Mouse (Mus musculus) layer of hippocampus, adult 18-20 months (tissue): ENCODE results near the gene Ovol3. TPM values are rescaled to one million over a fixed set of nuclear protein-coding genes. Genes with fewer than 3 reads are reported as not detected.
"Not testable (repeated sequence)": the region's sequence is repeated elsewhere in the genome, so short reads cannot be mapped to it uniquely, and the experiment has no call there.

ENCODE experiments used
- DNase-seq, 2 experiments: peaks; one replicate each; pipeline ENCODE4 v3.0.0; 2022; ENCODE audit warnings: low spot score in 2 of 2
- total RNA-seq, 2 experiments: library from RNA; stranded (reverse); gene quantifications; 2 replicates each; pipeline ENCODE4 v1.2.3; 2021

Ovol3 gene
- total RNA-seq, 2 experiments from 2014 or later = not detected

GRCm38 (mm10) chr7:30231328-30231668, 4.2 kb downstream of the Ovol3 start:
- no peak for DNase-seq

- DNase-seq = no peak
Measured at GRCm38 (mm10) chr7:30224206-30224605, 11.3 kb downstream of the Ovol3 start.

DNA sequence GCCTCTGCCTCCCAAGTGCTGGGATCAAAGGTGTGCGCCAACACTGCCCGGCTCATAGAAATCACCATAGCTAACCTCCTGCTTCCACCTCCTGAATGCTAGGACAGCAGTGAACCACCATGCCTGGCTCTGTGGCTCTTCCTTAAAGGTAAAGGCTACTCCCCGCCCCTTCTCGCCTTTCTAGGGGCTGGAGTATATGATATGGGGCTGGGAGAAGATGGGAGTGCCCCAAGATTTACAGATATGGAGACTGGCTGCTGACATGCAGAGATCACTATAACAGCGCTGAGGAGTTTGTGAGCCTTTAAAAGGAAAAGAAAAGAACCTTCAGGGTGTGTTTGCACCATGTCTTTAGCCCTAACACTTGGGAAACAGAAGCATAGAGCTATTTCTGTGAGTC, 13.3 kb downstream of the Ovol3 start:
- DNase-seq = no peak

DNA sequence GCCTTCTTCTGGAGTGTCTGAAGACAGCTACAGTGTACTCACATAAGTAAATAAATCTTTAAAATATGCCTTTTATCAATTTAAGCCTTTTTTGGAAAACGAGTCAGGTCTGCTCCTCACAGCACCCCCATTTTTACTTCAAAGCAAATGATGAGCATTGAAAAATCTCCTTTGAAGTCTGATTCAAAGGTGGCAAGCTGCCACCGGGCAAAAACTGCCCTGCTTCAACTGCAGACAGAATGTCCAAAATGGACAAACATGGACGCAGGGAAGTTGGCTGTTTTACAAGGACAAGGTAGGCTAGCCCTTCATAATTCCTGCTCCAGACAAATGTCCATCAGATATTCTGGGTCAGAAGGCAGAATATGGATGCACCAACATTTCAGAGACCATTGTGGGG, 14.1 kb downstream of the Ovol3 start:
- DNase-seq = no peak

- no peak for DNase-seq
Measured at GRCm38 (mm10) chr7:30220008-30220356, 15.5 kb downstream of the Ovol3 start.

- DNase-seq = peak in 1 of 2 experiments; percentile 52
Measured at GRCm38 (mm10) chr7:30219293-30220007, 16.1 kb downstream of the Ovol3 start.

GRCm38 (mm10) chr7:30217277-30217676, 18.2 kb downstream of the Ovol3 start:
- DNase-seq = no peak

DNA sequence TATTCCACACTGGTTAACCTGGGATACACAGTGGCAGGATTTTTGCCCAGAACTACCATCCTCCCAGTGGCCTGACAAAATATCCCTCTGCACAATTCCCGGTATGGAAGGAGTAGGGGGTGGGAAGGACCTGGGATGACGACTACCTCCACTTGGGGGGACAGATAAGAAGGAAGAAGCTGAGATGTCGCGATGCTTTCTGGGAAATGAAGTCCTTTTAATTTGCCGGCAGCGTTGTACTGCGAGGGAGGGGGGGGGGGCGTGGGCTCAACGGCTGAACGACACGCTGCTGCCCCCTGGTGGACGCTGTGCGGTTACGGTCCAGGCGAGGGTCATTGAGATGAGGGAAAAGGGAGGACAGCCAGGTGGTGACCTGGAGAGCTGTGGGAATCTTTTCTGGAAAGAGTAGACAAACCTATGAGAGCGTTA, 18.8 kb downstream of the Ovol3 start:
- peak; percentile 43 to 73 for DNase-seq

DNA sequence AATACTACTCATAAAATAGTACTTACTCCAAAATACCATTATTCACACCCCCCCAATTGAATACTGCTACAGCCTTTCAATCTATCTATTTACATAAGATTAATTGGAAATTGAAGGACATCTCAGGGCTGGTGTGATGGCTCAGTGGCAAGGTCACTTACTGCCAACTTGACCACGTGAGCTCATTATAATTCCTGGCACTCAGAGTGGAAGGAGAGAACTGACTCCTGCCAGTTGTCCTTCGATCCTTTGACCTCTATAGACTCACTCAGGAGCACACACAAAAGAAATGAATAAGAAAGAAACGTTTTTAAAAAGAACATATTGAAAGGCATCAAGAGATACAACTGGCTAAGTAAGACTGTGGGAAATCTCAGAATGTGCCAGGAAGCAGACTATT, 19.6 kb downstream of the Ovol3 start:
- DNase-seq = no peak

GRCm38 (mm10) chr7:30213881-30214280, 21.6 kb downstream of the Ovol3 start:
- DNase-seq = no peak

DNA sequence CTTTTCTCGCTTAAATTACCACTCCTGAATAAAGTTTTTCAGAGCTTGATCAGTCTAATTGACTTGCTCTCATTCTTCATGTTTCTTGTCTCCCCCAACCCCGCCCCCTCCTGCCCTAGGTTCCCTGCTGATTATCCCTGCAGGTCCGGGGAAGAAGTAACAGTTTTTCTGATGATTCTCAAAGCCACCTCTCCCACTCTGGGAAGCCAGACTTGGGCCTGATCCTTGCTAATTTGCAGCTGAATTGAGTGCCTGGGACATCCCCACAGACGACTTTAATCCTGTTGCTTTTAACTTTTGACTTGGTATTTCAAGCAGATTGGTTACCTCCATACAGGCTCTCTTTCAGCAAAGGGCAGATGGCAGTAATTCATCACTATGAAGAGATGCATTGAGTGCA, 24.5 kb downstream of the Ovol3 start:
- DNase-seq = no peak

DNA sequence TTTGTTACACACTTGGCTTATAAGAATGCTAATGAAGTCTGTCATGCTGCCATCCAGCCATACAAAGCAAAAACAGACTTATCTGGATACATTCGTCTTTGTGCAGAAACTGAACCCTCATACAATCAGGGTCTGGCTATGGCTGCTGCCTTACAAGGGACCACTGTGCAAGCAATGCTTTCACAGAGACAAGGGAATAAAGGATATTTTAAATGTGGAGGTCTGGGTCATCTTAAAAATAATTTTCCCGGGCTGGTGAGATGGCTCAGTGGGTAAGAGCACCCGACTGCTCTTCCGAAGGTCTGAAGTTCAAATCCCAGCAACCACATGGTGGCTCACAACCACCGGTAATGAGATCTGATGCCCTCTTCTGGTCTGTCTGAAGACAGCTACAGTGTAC, 29.2 kb downstream of the Ovol3 start:
- DNase-seq = not testable (repeated sequence)

- DNase-seq = peak in 1 of 2 experiments; percentile 59
Measured at GRCm38 (mm10) chr7:30205383-30205782, 30.1 kb downstream of the Ovol3 start.

DNA sequence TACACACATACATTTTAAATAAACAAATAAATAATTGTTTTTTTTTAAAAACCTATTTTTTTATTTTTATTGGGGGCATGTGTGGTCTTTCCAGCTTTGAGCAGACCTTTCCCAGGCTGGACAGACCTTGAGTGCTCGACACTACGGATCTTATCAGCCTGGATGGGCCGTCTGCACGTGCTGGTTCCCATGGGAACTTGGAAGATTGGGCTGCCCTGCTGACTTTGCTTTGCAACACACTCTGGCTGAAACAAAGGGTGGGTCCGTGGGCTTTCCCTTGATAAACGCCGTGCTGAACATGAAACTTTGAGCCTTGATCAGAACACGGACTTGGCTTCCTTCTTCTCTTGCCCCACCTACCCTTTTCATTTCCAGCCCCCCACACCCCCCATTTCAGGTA, 31.1 kb downstream of the Ovol3 start:
- no peak for DNase-seq

GRCm38 (mm10) chr7:30202895-30203690, 32.4 kb downstream of the Ovol3 start:
- no peak for DNase-seq

DNA sequence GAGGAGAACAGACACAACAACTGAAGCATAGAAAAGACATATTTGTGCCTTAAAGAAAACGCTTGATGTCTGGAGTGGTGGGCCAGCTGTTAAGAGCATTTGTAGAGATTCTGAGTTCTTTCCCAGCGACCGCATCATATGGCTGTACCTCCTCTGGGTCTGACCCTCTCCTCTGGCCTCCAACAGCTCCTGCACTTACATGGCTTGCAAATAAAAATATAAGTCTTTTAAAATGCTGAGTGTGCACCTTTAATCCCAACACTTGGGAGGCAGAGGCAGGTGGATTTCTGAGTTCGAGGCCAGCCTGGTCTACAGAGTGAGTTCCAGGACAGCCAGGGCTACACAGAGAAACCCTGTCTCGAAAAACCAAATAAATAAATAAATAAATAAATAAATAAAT, 34.9 kb downstream of the Ovol3 start:
- DNase-seq = not testable (repeated sequence)

- DNase-seq = no peak
Measured at GRCm38 (mm10) chr7:30200200-30200599, 35.3 kb downstream of the Ovol3 start.

DNA sequence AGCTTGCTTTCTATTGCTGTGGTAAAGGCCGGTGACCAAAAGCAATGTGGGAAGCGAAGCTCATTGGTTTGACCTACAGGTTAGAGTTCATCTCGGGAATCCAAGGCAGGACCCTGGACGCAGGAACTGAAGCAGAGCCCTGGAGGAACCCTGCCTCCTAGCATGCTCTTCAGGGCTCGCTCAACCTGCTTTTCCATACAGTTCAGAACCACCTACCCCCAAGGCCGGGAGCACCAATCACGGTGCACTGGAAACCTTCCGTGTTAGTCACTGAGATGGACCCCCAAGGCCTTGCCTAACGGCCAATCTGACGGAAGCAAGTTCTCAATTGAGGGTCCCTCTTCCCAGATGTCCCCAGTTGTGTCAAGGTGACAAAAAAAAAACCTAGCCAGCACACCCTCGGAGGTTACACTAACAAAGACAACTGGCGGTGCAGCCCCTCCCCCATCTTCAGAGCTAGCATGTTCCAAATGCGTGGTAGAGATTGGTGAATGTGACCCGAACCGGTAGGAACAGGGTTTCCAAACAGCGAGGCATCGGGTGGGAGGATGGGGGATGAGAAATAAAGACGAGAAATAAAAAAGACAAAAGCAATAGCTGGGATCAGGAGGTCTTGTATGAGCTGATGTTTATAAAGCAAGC, 35.9 kb downstream of the Ovol3 start:
- DNase-seq = no peak

DNA sequence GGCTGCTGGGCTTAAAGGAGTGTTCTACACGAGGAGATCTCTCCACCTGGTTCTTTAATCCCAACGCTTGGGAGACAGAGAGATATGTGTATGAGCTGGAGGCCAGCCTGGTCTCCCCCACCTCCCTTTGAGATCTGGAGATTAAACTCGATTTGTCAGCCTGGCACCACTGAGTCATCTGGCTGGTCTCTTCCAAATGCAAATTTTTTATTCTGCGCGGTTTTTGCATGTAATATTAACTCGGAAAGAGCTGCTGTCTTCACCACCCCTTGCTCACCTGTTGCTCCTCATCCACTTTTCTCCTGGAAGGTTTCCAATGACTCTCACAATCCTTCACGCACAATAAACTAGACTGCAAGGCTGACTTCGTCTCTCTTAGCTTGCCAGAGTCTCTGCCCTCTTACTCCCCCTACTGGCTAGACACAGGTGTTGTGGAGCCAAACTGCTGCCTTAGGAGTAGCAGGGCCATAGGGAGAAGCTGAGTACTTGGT, 37.0 kb downstream of the Ovol3 start, which contains the start of gene Capns1:
TSS of gene Capns1 (minus strand) at position 331 of the 491 bp plus-strand sequence.
- DNase-seq = peak in 1 of 2 experiments; percentile 70

GRCm38 (mm10) chr7:30197592-30198129, 37.9 kb downstream of the Ovol3 start:
- no peak for DNase-seq

DNA sequence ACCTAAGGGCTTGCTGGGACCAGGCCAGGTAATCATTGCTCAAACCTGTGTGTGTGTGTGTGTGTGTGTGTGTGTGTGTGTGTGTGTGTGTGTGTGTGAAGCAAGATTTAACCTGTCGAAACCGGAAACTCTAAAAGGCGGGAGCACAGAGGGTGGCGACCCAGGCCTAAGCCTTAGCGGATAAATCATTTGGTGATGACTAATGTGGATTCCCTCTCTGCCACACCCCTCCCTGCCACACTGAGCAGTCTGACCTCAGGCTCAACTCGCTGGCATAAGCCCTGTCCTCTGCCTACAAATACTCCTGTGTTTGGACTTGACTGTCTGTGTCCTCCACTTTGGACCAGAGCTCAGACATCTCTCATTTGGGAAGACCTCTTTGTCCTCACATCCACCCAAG, 39.4 kb downstream of the Ovol3 start:
- DNase-seq = no peak

DNA sequence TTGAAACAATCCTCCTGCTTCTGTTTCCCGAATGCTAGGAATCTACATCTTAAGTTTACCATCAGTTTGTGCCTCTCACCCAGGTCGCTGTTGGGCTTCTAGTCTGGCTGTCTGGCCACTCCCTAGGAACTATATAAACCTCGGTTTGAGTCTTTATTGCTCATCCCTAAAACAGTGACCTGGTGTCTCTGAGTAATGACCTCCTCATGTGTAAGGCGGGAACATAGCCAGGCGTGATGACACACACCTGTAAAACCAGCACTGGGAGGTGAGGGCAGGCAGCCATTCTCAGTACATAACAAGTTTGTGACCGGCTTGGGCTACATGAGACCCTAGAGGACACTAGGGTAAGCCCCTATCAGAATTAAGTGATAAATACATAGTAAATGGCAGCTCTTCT, 40.1 kb downstream of the Ovol3 start:
- no peak for DNase-seq
